Comparison of ENCODE assay signal across 8 mouse cellular contexts in genomic region chr17:85089011-85089410, GRCm38 (mm10). TPM values are rescaled to one million over a fixed set of nuclear protein-coding genes. Genes with fewer than 3 reads are reported as not detected.
DNase-seq lines count a peak whose midpoint lies in the region; ATAC-seq and TF ChIP-seq lines count a peak whose summit lies in the region.

No protein-coding gene starts in this region.

- intact Hi-C loops in heart, postnatal 14 days (cut with DNase I), result no loop called here

- H3K9ac ChIP-seq in MEL (ENCODE audit: control insufficient read depth, low read depth, low read length, poor library complexity, severe bottlenecking), result no peak overlapping the region
- peak overlapping the region; percentile 67 for H3K9ac ChIP-seq in forebrain, embryonic 14.5 days (ENCODE audit: low read length)
- H3K9ac ChIP-seq in liver, embryonic 12.5 days, result peak overlapping the region; percentile 78; the same call in 1 of the 2 replicates

- H3K36me3 ChIP-seq in heart, embryonic 10.5 days, result no peaks in the 10 kb centered on the region
- H3K36me3 ChIP-seq in MEL (ENCODE audit: control insufficient read depth in 1 of 2, insufficient read depth in 2 of 2, low read length in 2 of 2), result peaks cover 0 to 11% of the 10 kb centered on the region in 2 experiments; a peak in 2 of 4 replicates
- no peaks in the 10 kb centered on the region for H3K36me3 ChIP-seq in forebrain, embryonic 14.5 days (ENCODE audit: control insufficient read depth, insufficient read depth, low read length)
- no peaks in the 10 kb centered on the region for H3K36me3 ChIP-seq in liver, embryonic 12.5 days

- TF ChIP-seq RAD21 in MEL (IDR thresholded peaks at IDR 0.05; ENCODE audit: low read depth, low read length), result no peak

- no peak for TF ChIP-seq POLR2A in MEL (IDR thresholded peaks at IDR 0.05; ENCODE audit: control insufficient read depth in 1 of 2, insufficient read depth in 1 of 2, low read depth in 1 of 2, low read length in 2 of 2, poor library complexity in 1 of 2)

- H3K9me3 ChIP-seq in heart, embryonic 10.5 days, result no peaks in the 10 kb centered on the region
- H3K9me3 ChIP-seq in MEL (replicated peaks; ENCODE audit: insufficient read depth, low read length), result no peaks in the 10 kb centered on the region
- H3K9me3 ChIP-seq in forebrain, embryonic 14.5 days (replicated peaks; ENCODE audit: control insufficient read depth, low read length), result no peaks in the 10 kb centered on the region
- no peaks in the 10 kb centered on the region for H3K9me3 ChIP-seq in liver, embryonic 12.5 days (replicated peaks)

- no peaks in the 10 kb centered on the region; the same call in 1 of the 2 replicates for H3K79me2 ChIP-seq in MEL (ENCODE audit: control insufficient read depth, insufficient read depth, low read length, poor library complexity)

- H3K4me1 ChIP-seq in heart, embryonic 10.5 days, result peaks cover 24% of the 10 kb centered on the region; the same call in 1 of the 2 replicates
- H3K4me1 ChIP-seq in MEL (ENCODE audit: control insufficient read depth in 1 of 2, insufficient read depth in 2 of 2, low read length in 2 of 2), result peaks cover 3 to 4% of the 10 kb centered on the region in 2 experiments; a peak in 2 of 4 replicates
- peaks cover 5% of the 10 kb centered on the region for H3K4me1 ChIP-seq in forebrain, embryonic 14.5 days (ENCODE audit: control insufficient read depth, insufficient read depth, low read length)
- peaks cover 24% of the 10 kb centered on the region for H3K4me1 ChIP-seq in liver, embryonic 12.5 days

- WGBS in heart, embryonic 10.5 days, result 52% methylated on average over 6 of the region's 6 CpGs
- 41% methylated on average over 6 of the region's 6 CpGs for WGBS in forebrain, embryonic 14.5 days
- 58% methylated on average over 6 of the region's 6 CpGs for WGBS in liver, embryonic 12.5 days (ENCODE audit: insufficient replicate concordance)

- H3K27ac ChIP-seq in heart, embryonic 10.5 days, result no peak overlapping the region
- no peak overlapping the region for H3K27ac ChIP-seq in MEL (ENCODE audit: control insufficient read depth, low read depth, low read length)
- no peak overlapping the region for H3K27ac ChIP-seq in forebrain, embryonic 14.5 days (ENCODE audit: low read depth, low read length)
- H3K27ac ChIP-seq in liver, embryonic 12.5 days, result no peak overlapping the region

- H3K27me3 ChIP-seq in heart, embryonic 10.5 days (ENCODE audit: insufficient read depth, poor library complexity, severe bottlenecking), result no peaks in the 10 kb centered on the region
- no peaks in the 10 kb centered on the region for H3K27me3 ChIP-seq in MEL (ENCODE audit: control insufficient read depth in 1 of 2, insufficient read depth in 2 of 2, low read length in 2 of 2)
- no peaks in the 10 kb centered on the region for H3K27me3 ChIP-seq in forebrain, embryonic 14.5 days (replicated peaks; ENCODE audit: control insufficient read depth, insufficient read depth, low read length)
- no peaks in the 10 kb centered on the region for H3K27me3 ChIP-seq in liver, embryonic 12.5 days (replicated peaks)

- DNase-seq in heart, embryonic 10.5 days (ENCODE audit: low spot score), result peak; percentile 66
- no peak for DNase-seq in heart, postnatal 14 days
- peak; percentile 24 for DNase-seq in MEL (ENCODE audit: low read depth, low spot score)
- no peak for DNase-seq in forebrain, embryonic 14.5 days (ENCODE audit: low spot score)
- DNase-seq in adrenal gland, postnatal 25 days, result no peak
- no peak for DNase-seq in testis, postnatal 14 days (ENCODE audit: low spot score)
- no peak for DNase-seq in gastrocnemius, adult 8-10 months (ENCODE audit: low spot score in 2 of 2)

- peak overlapping the region; percentile 65 for H3K4me2 ChIP-seq in forebrain, embryonic 14.5 days (ENCODE audit: low read length)
- H3K4me2 ChIP-seq in liver, embryonic 12.5 days, result peak overlapping the region; percentile 94

- no peak for ATAC-seq in forebrain, embryonic 14.5 days
- no peak for ATAC-seq in liver, embryonic 12.5 days

- H3K4me3 ChIP-seq in heart, embryonic 10.5 days, result peak overlapping the region; percentile 83
- peak overlapping the region in 1 of 2 experiments; percentile 68; a peak in 2 of 4 replicates for H3K4me3 ChIP-seq in MEL (ENCODE audit: control insufficient read depth in 1 of 2, insufficient read depth in 1 of 2, low read depth in 2 of 2, low read length in 2 of 2)
- H3K4me3 ChIP-seq in forebrain, embryonic 14.5 days (ENCODE audit: low read depth, low read length), result peak overlapping the region; percentile 81
- peak overlapping the region; percentile 88 for H3K4me3 ChIP-seq in liver, embryonic 12.5 days

- no peak for TF ChIP-seq CTCF in MEL (IDR thresholded peaks at IDR 0.05 in 2 of 3, conservative IDR thresholded peaks at IDR 0.05 in 1 of 3; ENCODE audit: control insufficient read depth in 1 of 3, insufficient read depth in 1 of 3, low read depth in 2 of 3, low read length in 3 of 3, poor library complexity in 1 of 3, severe bottlenecking in 1 of 3)

- TF ChIP-seq EP300 in MEL (IDR thresholded peaks at IDR 0.05; ENCODE audit: low read depth in 1 of 2, low read length in 2 of 2), result no peak

TF ChIP-seq in MEL, 35 proteins besides CTCF, POLR2A, EP300 and RAD21:
- TF ChIP-seq NELFE (IDR thresholded peaks at IDR 0.05; ENCODE audit: low read depth, low read length) (no peak), ZNF384 (IDR thresholded peaks at IDR 0.05; ENCODE audit: low read depth, low read length) (no peak), MAX (IDR thresholded peaks at IDR 0.05; ENCODE audit: low read length) (no peak), TAL1 (IDR thresholded peaks at IDR 0.05; ENCODE audit: low read length) (no peak), USF1 (IDR thresholded peaks at IDR 0.05; ENCODE audit: low read depth, low read length) (no peak), CHD1 (IDR thresholded peaks at IDR 0.05; ENCODE audit: low read depth, low read length) (no peak), ZKSCAN1 (IDR thresholded peaks at IDR 0.05; ENCODE audit: low read depth, low read length) (no peak), POLR2AphosphoS2 (IDR thresholded peaks at IDR 0.05; ENCODE audit: low read length) (no peak), USF2 (IDR thresholded peaks at IDR 0.05; ENCODE audit: borderline replicate concordance in 1 of 2, insufficient read depth in 1 of 2, low read depth in 1 of 2, low read length in 2 of 2) (no peak), JUND (IDR thresholded peaks at IDR 0.05; ENCODE audit: low read depth, low read length) (no peak), HCFC1 (IDR thresholded peaks at IDR 0.05; ENCODE audit: low read depth, low read length) (no peak), ZC3H11A (IDR thresholded peaks at IDR 0.05; ENCODE audit: low read depth, low read length) (no peak), CHD2 (IDR thresholded peaks at IDR 0.05; ENCODE audit: low read length) (no peak), RCOR1 (IDR thresholded peaks at IDR 0.05; ENCODE audit: low read depth, low read length) (no peak), MYB (IDR thresholded peaks at IDR 0.05; ENCODE audit: low read depth, low read length) (no peak), MYC (IDR thresholded peaks at IDR 0.05; ENCODE audit: low read depth, low read length) (no peak), ELF1 (IDR thresholded peaks at IDR 0.05; ENCODE audit: low read depth, low read length) (no peak), MEF2A (IDR thresholded peaks at IDR 0.05; ENCODE audit: extremely low read depth, insufficient replicate concordance, low read depth, low read length, poor library complexity, severe bottlenecking) (no peak), MAFK (IDR thresholded peaks at IDR 0.05; ENCODE audit: borderline replicate concordance, low read depth, low read length) (no peak)

RNA-seq across cellular contexts. Expression of gene Prepl, which starts 1.0 kb away (rescaled TPM):
- 21.8 and 27.3 TPM in 2 replicates for polyA plus RNA-seq in heart, embryonic 10.5 days (2016; fragmentation: Nextera tagmentation; extraction: Ambion mirVana)
- total RNA-seq in heart, postnatal 14 days (2021), result 100 to 1,000 TPM; 136 to 137 TPM
- 12.2 and 12.6 TPM in 2 replicates for total RNA-seq in MEL (2012; rRNA removed)
- polyA plus RNA-seq in MEL (2012; ENCODE audit: insufficient read depth in 1 of 2, insufficient read length in 2 of 2, low read depth in 1 of 2, low replicate concordance in 2 of 2, missing spikeins in 1 of 2), result 10 to 100 TPM in 1 of 2 experiments, not detected in 1; 23.2 TPM
- 83.7 and 96.6 TPM in 2 replicates for polyA plus RNA-seq in forebrain, embryonic 14.5 days (2014; fragmentation: Nextera tagmentation; extraction: Ambion mirVana)
- polyA plus RNA-seq in liver, embryonic 12.5 days (2016; fragmentation: Nextera tagmentation; extraction: Ambion mirVana), result 11.2 and 12.8 TPM in 2 replicates
- total RNA-seq in adrenal gland, postnatal 25 days (2021), result 38.4 and 41.4 TPM in 2 replicates
- 10 to 100 TPM; 15.6 to 21.0 (median 17.9) TPM for total RNA-seq in gastrocnemius, adult 8-10 months (2022)

RNA-seq across cellular contexts. Expression of gene Camkmt, which starts 1.3 kb away (rescaled TPM):
- polyA plus RNA-seq in heart, embryonic 10.5 days (2016; fragmentation: Nextera tagmentation; extraction: Ambion mirVana), result 7.7 and 8.4 TPM in 2 replicates
- total RNA-seq in heart, postnatal 14 days (2021), result 1 to 10 TPM; 2.3 TPM
- total RNA-seq in MEL (2012; rRNA removed), result 1.6 and 2.2 TPM in 2 replicates
- polyA plus RNA-seq in MEL (2012; ENCODE audit: insufficient read depth in 1 of 2, insufficient read length in 2 of 2, low read depth in 1 of 2, low replicate concordance in 2 of 2, missing spikeins in 1 of 2), result 1 to 10 TPM in 1 of 2 experiments, not detected in 1; 5.9 TPM
- polyA plus RNA-seq in forebrain, embryonic 14.5 days (2014; fragmentation: Nextera tagmentation; extraction: Ambion mirVana), result 15.9 and 19.1 TPM in 2 replicates
- polyA plus RNA-seq in liver, embryonic 12.5 days (2016; fragmentation: Nextera tagmentation; extraction: Ambion mirVana), result 4.4 and 5.2 TPM in 2 replicates
- 6.9 and 8.0 TPM in 2 replicates for total RNA-seq in adrenal gland, postnatal 25 days (2021)
- 1 to 10 TPM in 3 of 4 experiments, under 1 TPM in 1; 0.56 to 1.4 (median 1.1) TPM for total RNA-seq in gastrocnemius, adult 8-10 months (2022)

Comparison
In these comparisons a context has a peak if more than half of its experiments do, and no peak if none do; other contexts are left out.
1. DNase-seq: peak in heart, embryonic 10.5 days (single experiment) and MEL (single experiment); none in heart, postnatal 14 days (0 of 2), forebrain, embryonic 14.5 days (single experiment), adrenal gland, postnatal 25 days (single experiment), testis, postnatal 14 days (single experiment) and gastrocnemius, adult 8-10 months (0 of 2).